Mouse (Mus musculus) midbrain, embryonic 16.5 days (tissue): Measurements from ENCODE around the gene Unc93b1. TPM values are rescaled to one million over a fixed set of nuclear protein-coding genes. Genes with fewer than 3 reads are reported as not detected.
A peak's percentile ranks its signal among the peaks of the same experiment; 100 is the strongest.

ENCODE experiments used
- ATAC-seq: fragments of 200-750 bp; cut with Nextera tagmentation; 2 replicates; pipeline ENCODE4 v1.8.0; 2017; ENCODE audit warnings: moderate TSS enrichment
- H3K27ac ChIP-seq: fragments of 300-500 bp; sonication (generic); 2 replicates; pipeline ENCODE4 v1.5.1; 2014; ENCODE audit warnings: mild to moderate bottlenecking, low read length, mixed read lengths
- H3K27me3 ChIP-seq: fragments of 300-500 bp; sonication (generic); 2 replicates; pipeline ENCODE4 v1.6.1; 2014; ENCODE audit warnings: low read depth, low read length, mixed read lengths; ENCODE audit not compliant: control insufficient read depth, insufficient read depth
- H3K36me3 ChIP-seq: fragments of 300-500 bp; sonication (generic); 2 replicates; pipeline ENCODE4 v1.6.1; 2014; ENCODE audit warnings: mild to moderate bottlenecking, low read length, moderate library complexity, mixed read lengths; ENCODE audit not compliant: control insufficient read depth, insufficient read depth
- H3K4me1 ChIP-seq: fragments of 300-500 bp; sonication (generic); 2 replicates; pipeline ENCODE4 v1.6.1; 2014; ENCODE audit warnings: mild to moderate bottlenecking, low read length, mixed read lengths; ENCODE audit not compliant: control insufficient read depth, insufficient read depth
- H3K4me2 ChIP-seq: fragments of 300-500 bp; sonication (generic); 2 replicates; pipeline ENCODE4 v1.6.1; 2014; ENCODE audit warnings: mild to moderate bottlenecking, low read length, mixed read lengths
- H3K4me3 ChIP-seq: fragments of 300-500 bp; sonication (generic); 2 replicates; pipeline ENCODE4 v1.5.1; 2014; ENCODE audit warnings: low read depth, mild to moderate bottlenecking, low read length, moderate library complexity, mixed read lengths
- H3K9ac ChIP-seq: fragments of 300-500 bp; sonication (generic); 2 replicates; pipeline ENCODE4 v1.6.1; 2014; ENCODE audit warnings: low read depth, low read length, mixed read lengths
- H3K9me3 ChIP-seq: fragments of 300-500 bp; sonication (generic); replicated peaks from 2 replicates; pipeline ENCODE4 v1.6.1; 2014; ENCODE audit warnings: mild to moderate bottlenecking, low read length, mixed read lengths; ENCODE audit not compliant: control insufficient read depth, poor library complexity, severe bottlenecking
- WGBS: fragments of 180-500 bp; shearing (Covaris S2); extraction: QIAGEN DNeasy Blood & Tissue Kit; methylation state at CpG from one replicate; pipeline ENCODE4 v1.1.7; 2014; 5-methylcytosine and 5-hydroxymethylcytosine counted together
- polyA plus RNA-seq: library from polyadenylated mRNA; unstranded; fragments of >200 nt; fragmentation: Nextera tagmentation; extraction: Ambion mirVana; gene quantifications from 2 replicates; pipeline ENCODE4 v1.2.1, GENCODE M21; 2015

Gene Unc93b1
- polyA plus RNA-seq, 1 experiment from 2014 or later: 9.9 TPM

GRCm38 (mm10) chr19:3910206-3910605 is 24.8 kb upstream of the Unc93b1 start:
- Histone ChIP-seq H3K9ac (no peak overlapping the region), H3K4me1 (peaks cover 24% of the 10 kb centered on the region), H3K27ac (no peak overlapping the region), H3K4me3 (no peak overlapping the region), H3K4me2 (no peak overlapping the region), H3K27me3 (no peaks in the 10 kb centered on the region; the same call in 1 of the 2 replicates), H3K36me3 (peaks cover 17% of the 10 kb centered on the region), H3K9me3 (no peaks in the 10 kb centered on the region)
- 84% methylated on average over 5 of the region's 5 CpGs for WGBS
- ATAC-seq: no peak

- H3K27ac ChIP-seq: peak within 1 kb of the TSS; percentile 79
- peak within 1 kb of the TSS; percentile 65 for H3K9ac ChIP-seq
- H3K4me2 ChIP-seq: peak within 1 kb of the TSS; percentile 71
- under 1% methylated on average over 43 of the region's 43 CpGs for WGBS
- no peaks in the 10 kb centered on the region for H3K27me3 ChIP-seq
- H3K4me1 ChIP-seq: peaks cover 16% of the 10 kb centered on the region
- ATAC-seq: peak; percentile 98
- peaks cover 17% of the 10 kb centered on the region for H3K36me3 ChIP-seq
- H3K9me3 ChIP-seq: no peaks in the 10 kb centered on the region
- peak within 1 kb of the TSS; percentile 57 for H3K4me3 ChIP-seq
These were observed 22.4 kb upstream of the Unc93b1 start, which contains the start of gene Ndufs8 for GRCm38 (mm10) chr19:3912337-3913204. TSS of gene Ndufs8 (minus strand) at chr19:3912774.

- Histone ChIP-seq H3K4me1 (peaks cover 16% of the 10 kb centered on the region), H3K27me3 (no peaks in the 10 kb centered on the region), H3K4me3 (peak overlapping the region; percentile 57), H3K9me3 (no peaks in the 10 kb centered on the region), H3K36me3 (peaks cover 13% of the 10 kb centered on the region), H3K4me2 (peak overlapping the region; percentile 62), H3K9ac (0 out of 2 replicates have a peak overlapping the region, but pooled peaks have one; percentile 65), H3K27ac (no peak overlapping the region)
- 87% methylated on average over 8 of the region's 8 CpGs for WGBS
- no peak for ATAC-seq
These were observed 21.3 kb upstream of the Unc93b1 start for GRCm38 (mm10) chr19:3913692-3914091.

- Histone ChIP-seq H3K36me3 (peaks cover 7% of the 10 kb centered on the region), H3K4me3 (no peak overlapping the region), H3K9ac (no peak overlapping the region), H3K4me1 (peaks cover 16% of the 10 kb centered on the region), H3K9me3 (no peaks in the 10 kb centered on the region), H3K4me2 (no peak overlapping the region), H3K27me3 (no peaks in the 10 kb centered on the region), H3K27ac (no peak overlapping the region)
- WGBS: 80% methylated on average over 5 of the region's 5 CpGs
- ATAC-seq: no peak
These were observed 20.5 kb upstream of the Unc93b1 start for GRCm38 (mm10) chr19:3914535-3914934.

- H3K4me3 ChIP-seq: no peak overlapping the region
- no peak overlapping the region for H3K27ac ChIP-seq
- WGBS: 77% methylated on average over 11 of the region's 11 CpGs
- no peak overlapping the region for H3K4me2 ChIP-seq
- H3K36me3 ChIP-seq: no peaks in the 10 kb centered on the region
- H3K9ac ChIP-seq: no peak overlapping the region
- no peak for ATAC-seq
- H3K9me3 ChIP-seq: no peaks in the 10 kb centered on the region
- peaks cover 11% of the 10 kb centered on the region for H3K4me1 ChIP-seq
- H3K27me3 ChIP-seq: no peaks in the 10 kb centered on the region
These were observed 18.3 kb upstream of the Unc93b1 start for GRCm38 (mm10) chr19:3916727-3917126.

- ATAC-seq: no peak
- H3K4me1 ChIP-seq: no peaks in the 10 kb centered on the region
- H3K4me2 ChIP-seq: no peak overlapping the region
- H3K36me3 ChIP-seq: no peaks in the 10 kb centered on the region
- H3K27ac ChIP-seq: no peak overlapping the region
- H3K27me3 ChIP-seq: no peaks in the 10 kb centered on the region
- H3K4me3 ChIP-seq: no peak overlapping the region
- H3K9ac ChIP-seq: no peak overlapping the region
- no peaks in the 10 kb centered on the region for H3K9me3 ChIP-seq
These were observed 15.1 kb upstream of the Unc93b1 start for GRCm38 (mm10) chr19:3919928-3920327.

GRCm38 (mm10) chr19:3922661-3923371 is 12.2 kb upstream of the Unc93b1 start:
- no peaks in the 10 kb centered on the region for H3K4me1 ChIP-seq
- H3K4me2 ChIP-seq: no peak overlapping the region
- no peaks in the 10 kb centered on the region for H3K27me3 ChIP-seq
- ATAC-seq: no peak
- no peak overlapping the region for H3K9ac ChIP-seq
- WGBS: 58% methylated on average over 10 of the region's 10 CpGs
- H3K27ac ChIP-seq: no peak overlapping the region
- no peak overlapping the region for H3K4me3 ChIP-seq
- H3K36me3 ChIP-seq: no peaks in the 10 kb centered on the region
- no peaks in the 10 kb centered on the region for H3K9me3 ChIP-seq

GRCm38 (mm10) chr19:3923586-3923985 is 11.4 kb upstream of the Unc93b1 start:
- ATAC-seq: no peak
- no peaks in the 10 kb centered on the region for H3K36me3 ChIP-seq
- H3K27ac ChIP-seq: no peak overlapping the region
- H3K27me3 ChIP-seq: no peaks in the 10 kb centered on the region
- H3K4me1 ChIP-seq: no peaks in the 10 kb centered on the region
- 55% methylated on average over 13 of the region's 13 CpGs for WGBS
- H3K9me3 ChIP-seq: no peaks in the 10 kb centered on the region
- no peak overlapping the region for H3K4me2 ChIP-seq
- no peak overlapping the region for H3K4me3 ChIP-seq
- H3K9ac ChIP-seq: no peak overlapping the region

GRCm38 (mm10) chr19:3924190-3924589 is 10.8 kb upstream of the Unc93b1 start:
- H3K27ac ChIP-seq: no peak overlapping the region
- H3K4me2 ChIP-seq: no peak overlapping the region
- no peaks in the 10 kb centered on the region for H3K9me3 ChIP-seq
- no peak overlapping the region for H3K4me3 ChIP-seq
- no peaks in the 10 kb centered on the region for H3K36me3 ChIP-seq
- H3K9ac ChIP-seq: no peak overlapping the region
- H3K27me3 ChIP-seq: no peaks in the 10 kb centered on the region
- ATAC-seq: no peak
- 74% methylated on average over 8 of the region's 8 CpGs for WGBS
- H3K4me1 ChIP-seq: peaks cover under 1% of the 10 kb centered on the region; the same call in 1 of the 2 replicates
